Mouse (Mus musculus): ENCODE results near the gene Abhd11.

DNA sequence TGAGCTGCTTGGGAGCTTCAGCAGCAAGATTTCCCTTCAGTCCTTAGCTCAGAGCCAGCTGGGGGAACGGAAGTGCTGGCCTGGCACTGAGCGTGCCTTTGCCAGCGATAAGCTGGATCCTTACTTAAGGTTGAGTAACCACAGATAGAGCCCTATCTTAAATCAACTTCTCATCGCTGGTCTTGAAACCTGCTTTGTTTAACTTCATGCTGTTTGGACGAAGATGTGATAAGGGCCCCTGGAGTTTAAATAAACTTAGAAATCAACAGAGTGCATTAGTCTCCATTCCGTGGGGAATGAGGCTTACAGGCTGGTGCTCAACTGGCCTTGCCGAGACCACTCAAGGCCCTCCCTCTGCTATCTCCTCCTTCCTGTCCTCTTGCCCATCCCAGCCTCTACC, 34.7 kb upstream of the Abhd11 start:
- TF ChIP-seq CTCF (IDR thresholded peaks at IDR 0.05; ENCODE audit: control insufficient read depth, insufficient read depth, insufficient read length) (no peak), MYOG (IDR thresholded peaks at IDR 0.05; ENCODE audit: control insufficient read depth, extremely low read depth, insufficient read length) (no peak), USF1 (IDR thresholded peaks at IDR 0.05; ENCODE audit: low read depth) (no peak), MAX (IDR thresholded peaks at IDR 0.05) (no peak)
